Comparison of ENCODE assay signal across 11 mouse cellular contexts in the genomic region with DNA sequence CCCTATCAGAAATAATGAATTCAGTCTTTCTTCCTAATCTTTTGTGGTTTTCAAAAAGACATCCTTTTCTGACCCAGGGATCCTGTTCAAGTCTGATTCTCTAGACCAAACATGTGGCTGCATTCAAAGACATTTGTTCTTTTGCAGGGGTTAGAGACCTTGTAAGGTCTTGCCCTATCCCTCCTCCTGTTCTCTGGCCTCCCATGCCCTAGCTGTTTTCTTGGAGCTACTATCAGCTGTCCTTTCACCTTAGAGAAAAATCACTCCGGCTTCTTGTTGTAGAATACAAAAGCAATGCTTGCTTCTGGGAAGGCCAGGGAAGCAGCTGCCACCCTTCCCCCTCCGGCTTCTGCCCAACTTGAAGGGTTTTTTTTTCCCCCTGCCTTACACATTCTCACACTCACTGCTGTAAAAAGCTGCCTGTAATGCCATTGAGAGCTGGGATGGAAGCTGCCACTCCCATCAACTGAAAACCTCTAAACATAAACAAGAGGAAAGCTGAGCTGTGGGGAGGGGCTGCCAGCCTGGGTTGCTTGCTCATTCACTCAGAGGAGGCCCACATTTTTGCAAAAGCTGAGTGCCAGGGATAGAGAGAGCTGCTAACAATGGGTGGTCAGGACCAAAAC.
DNase-seq lines count a peak whose midpoint lies in the region; ATAC-seq and TF ChIP-seq lines count a peak whose summit lies in the region.
"Had no signal": no experiment of that assay in that cellular context is flagged by ENCODE, and none has a peak within 500 bp of the region (broad histone marks: within the 10 kb centered on the region; RNA-seq: fewer than 3 reads in every experiment).

No protein-coding gene starts in this region.

- intact Hi-C loops in left cerebral cortex, postnatal 25 days (cut with DNase I): no loop called here

- H3K27ac ChIP-seq in kidney, adult 2 months (ENCODE audit: insufficient read depth, low read depth, low read length): peak overlapping the region; percentile 56
- H3K27ac ChIP-seq in hindbrain, embryonic 10.5 days: peak overlapping the region; percentile 77
- H3K27ac ChIP-seq in midbrain, embryonic 14.5 days (replicated peaks; ENCODE audit: low read depth, low read length): peak overlapping the region; percentile 73
- H3K27ac ChIP-seq: layer of hippocampus, adult 2 months; macrophage; stomach, postnatal 0 days had no signal

- peaks cover 13% of the 10 kb centered on the region; the same call in 1 of the 2 replicates for H3K4me1 ChIP-seq in kidney, adult 2 months (ENCODE audit: control insufficient read depth, insufficient read depth, low read length)
- H3K4me1 ChIP-seq in hindbrain, embryonic 10.5 days (replicated peaks): peaks cover 32% of the 10 kb centered on the region
- H3K4me1 ChIP-seq in midbrain, embryonic 14.5 days (ENCODE audit: control insufficient read depth, insufficient read depth, low read length): no peaks in the 10 kb centered on the region

- no peak overlapping the region for H3K4me2 ChIP-seq in midbrain, embryonic 14.5 days (ENCODE audit: low read length)

- no peak for TF ChIP-seq CTCF in kidney, adult 2 months (conservative IDR thresholded peaks at IDR 0.05; ENCODE audit: insufficient read depth, insufficient read length, low read depth, low read length)

- H3K27me3 ChIP-seq in kidney, adult 2 months (replicated peaks; ENCODE audit: control insufficient read depth, insufficient read depth, low read length): no peaks in the 10 kb centered on the region
- peaks cover 98% of the 10 kb centered on the region for H3K27me3 ChIP-seq in hindbrain, embryonic 10.5 days (ENCODE audit: insufficient read depth, poor library complexity, severe bottlenecking)
- no peaks in the 10 kb centered on the region for H3K27me3 ChIP-seq in midbrain, embryonic 14.5 days (ENCODE audit: control insufficient read depth, insufficient read depth, low read length)

- no peak for DNase-seq in kidney, adult 2 months
- DNase-seq in kidney, postnatal 10 days: no peak
- DNase-seq in embryo, embryonic 11.5 days (ENCODE audit: low read depth, low spot score): peak; percentile 4
- peak; percentile 52 for DNase-seq in hindbrain, embryonic 10.5 days (ENCODE audit: low spot score)
- peak; percentile 56 for DNase-seq in midbrain, embryonic 14.5 days
- DNase-seq in left cerebral cortex, postnatal 25 days (ENCODE audit: low spot score in 2 of 2): no peak
- no peak for DNase-seq in layer of hippocampus, adult 9-11 months
- no peak for DNase-seq in thymus, postnatal 14 days

- no peaks in the 10 kb centered on the region for H3K9me3 ChIP-seq in hindbrain, embryonic 10.5 days
- no peaks in the 10 kb centered on the region for H3K9me3 ChIP-seq in midbrain, embryonic 14.5 days (ENCODE audit: control insufficient read depth, low read length)

- H3K9ac ChIP-seq in midbrain, embryonic 14.5 days (replicated peaks; ENCODE audit: low read length): no peak overlapping the region

- no peak for TF ChIP-seq POLR2A in kidney, adult 2 months (IDR thresholded peaks at IDR 0.05; ENCODE audit: low read depth, low read length)

- H3K4me3 ChIP-seq in kidney, adult 2 months (ENCODE audit: insufficient read depth, low read depth, low read length): no peak overlapping the region
- H3K4me3 ChIP-seq in hindbrain, embryonic 10.5 days: no peak overlapping the region
- no peak overlapping the region for H3K4me3 ChIP-seq in midbrain, embryonic 14.5 days (replicated peaks; ENCODE audit: low read depth, low read length)
- H3K4me3 ChIP-seq: layer of hippocampus, adult 2 months had no signal

- no peaks in the 10 kb centered on the region for H3K36me3 ChIP-seq in kidney, adult 2 months (ENCODE audit: control insufficient read depth, insufficient read depth, low read length)
- H3K36me3 ChIP-seq in hindbrain, embryonic 10.5 days: no peaks in the 10 kb centered on the region
- H3K36me3 ChIP-seq in midbrain, embryonic 14.5 days (ENCODE audit: control insufficient read depth, insufficient read depth, low read length): no peaks in the 10 kb centered on the region

- 44% methylated on average over 2 of the region's 2 CpGs for WGBS in kidney, adult 2 months
- 22% methylated on average over 2 of the region's 2 CpGs for WGBS in hindbrain, embryonic 10.5 days
- 30% methylated on average over 2 of the region's 2 CpGs for WGBS in midbrain, embryonic 14.5 days

- peak; percentile 76; the same call in 1 of the 2 replicates for ATAC-seq in midbrain, embryonic 14.5 days (ENCODE audit: low FRiP score, low TSS enrichment)

Comparison
In these comparisons a context has a peak if more than half of its experiments do, and no peak if none do; other contexts are left out.
1. DNase-seq: peak in embryo, embryonic 11.5 days (single experiment), hindbrain, embryonic 10.5 days (single experiment) and midbrain, embryonic 14.5 days (single experiment); none in kidney, adult 2 months (single experiment), kidney, postnatal 10 days (single experiment), left cerebral cortex, postnatal 25 days (0 of 2), layer of hippocampus, adult 9-11 months (single experiment) and thymus, postnatal 14 days (single experiment).
2. Peak in every context shown above with its lines, with median percentiles within 50 percentile points of each other: H3K27ac ChIP-seq.